Mouse (Mus musculus) midbrain, embryonic 15.5 days (tissue): ENCODE measurements at regions not wholly inside any gene's neighbourhood (a gene's known extent, or its start where the extent isn't known, plus 50 kb on each side); places are given as distances from the start of the nearest gene placed in this dataset.

ENCODE experiments used
- ATAC-seq: fragments of 200-750 bp; cut with Nextera tagmentation; replicated peaks from 2 replicates; pipeline ENCODE4 v1.8.0; 2017; ENCODE audit warnings: moderate TSS enrichment
- H3K27ac ChIP-seq: fragments of 300-500 bp; sonication (generic); 2 replicates; pipeline ENCODE4 v1.5.1; 2015; ENCODE audit warnings: mild to moderate bottlenecking, inconsistent platforms
- H3K27me3 ChIP-seq: fragments of 300-500 bp; sonication (generic); replicated peaks from 2 replicates; pipeline ENCODE4 v1.6.1; 2015; ENCODE audit warnings: inconsistent platforms
- H3K36me3 ChIP-seq: fragments of 300-500 bp; sonication (generic); replicated peaks from 2 replicates; pipeline ENCODE4 v1.6.1; 2015; ENCODE audit warnings: inconsistent platforms
- H3K4me1 ChIP-seq: fragments of 300-500 bp; sonication (generic); 2 replicates; pipeline ENCODE4 v1.6.1; 2015; ENCODE audit warnings: inconsistent platforms
- H3K4me2 ChIP-seq: fragments of 300-500 bp; sonication (generic); 2 replicates; pipeline ENCODE4 v1.6.1; 2015; ENCODE audit warnings: inconsistent platforms, mild to moderate bottlenecking, moderate library complexity
- H3K4me3 ChIP-seq: fragments of 300-500 bp; sonication (generic); 2 replicates; pipeline ENCODE4 v1.5.1; 2015; ENCODE audit warnings: mild to moderate bottlenecking, inconsistent platforms
- H3K9ac ChIP-seq: fragments of 300-500 bp; sonication (generic); 2 replicates; pipeline ENCODE4 v1.6.1; 2015; ENCODE audit warnings: mild to moderate bottlenecking, inconsistent platforms
- H3K9me3 ChIP-seq: fragments of 300-500 bp; sonication (generic); 2 replicates; pipeline ENCODE4 v1.6.1; 2016; ENCODE audit warnings: inconsistent platforms
- WGBS: fragments of 180-500 bp; shearing (Covaris S2); methylation state at CpG from one replicate; pipeline ENCODE4 v1.1.7; 2015; ENCODE audit warnings: mixed read lengths; 5-methylcytosine and 5-hydroxymethylcytosine counted together

- Histone ChIP-seq H3K4me3 (no peak overlapping the region), H3K9me3 (no peaks in the 10 kb centered on the region), H3K4me2 (no peak overlapping the region), H3K27ac (no peak overlapping the region), H3K27me3 (no peaks in the 10 kb centered on the region), H3K4me1 (peaks cover 10% of the 10 kb centered on the region; the same call in 1 of the 2 replicates), H3K36me3 (no peaks in the 10 kb centered on the region), H3K9ac (no peak overlapping the region)
- ATAC-seq: no peak
- 19% methylated on average over 4 of the region's 4 CpGs for WGBS
Observed at GRCm38 (mm10) chr9:50124241-50124640, 220.5 kb downstream of the Rpl10-ps3 start.

GRCm38 (mm10) chr9:50120820-50121599, 223.8 kb downstream of the Rpl10-ps3 start:
- Histone ChIP-seq H3K4me3 (no peak overlapping the region), H3K9me3 (no peaks in the 10 kb centered on the region), H3K4me2 (no peak overlapping the region), H3K36me3 (no peaks in the 10 kb centered on the region), H3K27ac (no peak overlapping the region), H3K9ac (no peak overlapping the region), H3K27me3 (no peaks in the 10 kb centered on the region; the same call in 1 of the 2 replicates), H3K4me1 (peaks cover 10% of the 10 kb centered on the region; the same call in 1 of the 2 replicates)
- no peak for ATAC-seq
- WGBS: 83% methylated on average over 9 of the region's 9 CpGs

GRCm38 (mm10) chr9:50119412-50119811, 225.4 kb downstream of the Rpl10-ps3 start:
- H3K27ac ChIP-seq: no peak overlapping the region
- H3K9me3 ChIP-seq: no peaks in the 10 kb centered on the region
- H3K4me3 ChIP-seq: no peak overlapping the region
- no peaks in the 10 kb centered on the region for H3K36me3 ChIP-seq
- WGBS: 95% methylated on average over 5 of the region's 5 CpGs
- no peak for ATAC-seq
- H3K4me1 ChIP-seq: peaks cover 9% of the 10 kb centered on the region; the same call in 1 of the 2 replicates
- no peaks in the 10 kb centered on the region; the same call in 1 of the 2 replicates for H3K27me3 ChIP-seq
- no peak overlapping the region for H3K4me2 ChIP-seq
- H3K9ac ChIP-seq: no peak overlapping the region

GRCm38 (mm10) chr9:50118578-50118977, 226.2 kb downstream of the Rpl10-ps3 start:
- H3K27ac ChIP-seq: no peak overlapping the region
- no peak overlapping the region for H3K9ac ChIP-seq
- H3K36me3 ChIP-seq: no peaks in the 10 kb centered on the region
- no peak for ATAC-seq
- no peak overlapping the region for H3K4me2 ChIP-seq
- 75% methylated on average over 6 of the region's 6 CpGs for WGBS
- H3K9me3 ChIP-seq: no peaks in the 10 kb centered on the region
- H3K4me1 ChIP-seq: 0 out of 2 replicates have a peak, but pooled peaks cover under 1% of the 10 kb centered on the region
- no peak overlapping the region for H3K4me3 ChIP-seq
- no peaks in the 10 kb centered on the region; the same call in 1 of the 2 replicates for H3K27me3 ChIP-seq

- H3K27me3 ChIP-seq: no peaks in the 10 kb centered on the region
- H3K9me3 ChIP-seq: no peaks in the 10 kb centered on the region
- H3K4me3 ChIP-seq: no peak overlapping the region
- H3K27ac ChIP-seq: peak overlapping the region; percentile 75
- no peak overlapping the region for H3K9ac ChIP-seq
- no peak for ATAC-seq
- peaks cover 10% of the 10 kb centered on the region for H3K4me1 ChIP-seq
- no peak overlapping the region for H3K4me2 ChIP-seq
- WGBS: 33% methylated on average over 4 of the region's 4 CpGs
- no peaks in the 10 kb centered on the region for H3K36me3 ChIP-seq
Observed at GRCm38 (mm10) chr9:50106551-50106950, 238.2 kb downstream of the Rpl10-ps3 start.

GRCm38 (mm10) chr9:50102766-50103165, 242.0 kb downstream of the Rpl10-ps3 start:
- H3K9me3 ChIP-seq: no peaks in the 10 kb centered on the region
- H3K4me2 ChIP-seq: no peak overlapping the region
- no peak overlapping the region for H3K27ac ChIP-seq
- H3K36me3 ChIP-seq: no peaks in the 10 kb centered on the region
- H3K9ac ChIP-seq: no peak overlapping the region
- 18% methylated on average over 1 of the region's 1 CpGs for WGBS
- H3K27me3 ChIP-seq: no peaks in the 10 kb centered on the region
- peaks cover 10% of the 10 kb centered on the region for H3K4me1 ChIP-seq
- no peak for ATAC-seq
- H3K4me3 ChIP-seq: no peak overlapping the region

GRCm38 (mm10) chr9:50101061-50101460, 243.7 kb downstream of the Rpl10-ps3 start:
- no peak overlapping the region for H3K4me2 ChIP-seq
- H3K9me3 ChIP-seq: no peaks in the 10 kb centered on the region
- H3K36me3 ChIP-seq: no peaks in the 10 kb centered on the region
- H3K4me3 ChIP-seq: no peak overlapping the region
- peaks cover 2% of the 10 kb centered on the region for H3K4me1 ChIP-seq
- ATAC-seq: no peak
- no peak overlapping the region for H3K27ac ChIP-seq
- 81% methylated on average over 1 of the region's 1 CpGs for WGBS
- H3K9ac ChIP-seq: no peak overlapping the region
- H3K27me3 ChIP-seq: no peaks in the 10 kb centered on the region

GRCm38 (mm10) chr9:50090968-50091367, 253.8 kb downstream of the Rpl10-ps3 start:
- 71% methylated on average over 8 of the region's 8 CpGs for WGBS
- no peaks in the 10 kb centered on the region for H3K9me3 ChIP-seq
- H3K27ac ChIP-seq: no peak overlapping the region
- no peak overlapping the region for H3K4me2 ChIP-seq
- H3K27me3 ChIP-seq: no peaks in the 10 kb centered on the region
- no peaks in the 10 kb centered on the region for H3K4me1 ChIP-seq
- no peak overlapping the region for H3K4me3 ChIP-seq
- no peak for ATAC-seq
- H3K36me3 ChIP-seq: no peaks in the 10 kb centered on the region
- no peak overlapping the region for H3K9ac ChIP-seq

GRCm38 (mm10) chr9:50089916-50090315, 254.9 kb downstream of the Rpl10-ps3 start:
- no peaks in the 10 kb centered on the region for H3K36me3 ChIP-seq
- no peak overlapping the region for H3K4me2 ChIP-seq
- H3K9ac ChIP-seq: no peak overlapping the region
- H3K27ac ChIP-seq: no peak overlapping the region
- 80% methylated on average over 3 of the region's 3 CpGs for WGBS
- no peaks in the 10 kb centered on the region for H3K9me3 ChIP-seq
- ATAC-seq: no peak
- H3K27me3 ChIP-seq: no peaks in the 10 kb centered on the region
- no peaks in the 10 kb centered on the region for H3K4me1 ChIP-seq
- no peak overlapping the region for H3K4me3 ChIP-seq

- Histone ChIP-seq H3K9me3 (no peaks in the 10 kb centered on the region), H3K36me3 (no peaks in the 10 kb centered on the region), H3K27ac (no peak overlapping the region), H3K27me3 (no peaks in the 10 kb centered on the region), H3K9ac (no peak overlapping the region), H3K4me3 (no peak overlapping the region), H3K4me2 (no peak overlapping the region), H3K4me1 (no peaks in the 10 kb centered on the region)
- 78% methylated on average over 3 of the region's 3 CpGs for WGBS
- no peak for ATAC-seq
Observed at GRCm38 (mm10) chr9:50080205-50080604, 264.6 kb downstream of the Rpl10-ps3 start.

GRCm38 (mm10) chr9:50068576-50068975, 269.9 kb upstream of the Ncam1 start:
- 73% methylated on average over 2 of the region's 2 CpGs for WGBS
- Histone ChIP-seq H3K4me2 (no peak overlapping the region), H3K9ac (no peak overlapping the region), H3K27ac (no peak overlapping the region), H3K4me3 (no peak overlapping the region), H3K4me1 (no peaks in the 10 kb centered on the region), H3K9me3 (no peaks in the 10 kb centered on the region), H3K36me3 (no peaks in the 10 kb centered on the region), H3K27me3 (no peaks in the 10 kb centered on the region)
- ATAC-seq: no peak

GRCm38 (mm10) chr9:50067729-50068225, 269.1 kb upstream of the Ncam1 start:
- WGBS: 82% methylated on average over 3 of the region's 3 CpGs
- no peak for ATAC-seq
- H3K9ac ChIP-seq: no peak overlapping the region

More at GRCm38 (mm10) chr9:50067729-50068225, 269.1 kb upstream of the Ncam1 start:
- Histone ChIP-seq H3K4me1 (no peaks in the 10 kb centered on the region), H3K4me2 (no peak overlapping the region), H3K27ac (no peak overlapping the region), H3K36me3 (no peaks in the 10 kb centered on the region), H3K9me3 (no peaks in the 10 kb centered on the region), H3K27me3 (no peaks in the 10 kb centered on the region), H3K4me3 (no peak overlapping the region)
